In genomic region chr4:135274761-135275160, GRCm38 (mm10) we compare ENCODE assay signal across 20 mouse cellular contexts. TPM values are rescaled to one million over a fixed set of nuclear protein-coding genes. Genes with fewer than 3 reads are reported as not detected.
A peak's percentile ranks its signal among the peaks of the same experiment; 100 is the strongest.
DNase-seq lines count a peak whose midpoint lies in the region; ATAC-seq and TF ChIP-seq lines count a peak whose summit lies in the region.
"Had no signal": no experiment of that assay in that cellular context is flagged by ENCODE, and none has a peak within 500 bp of the region (broad histone marks: within the 10 kb centered on the region; RNA-seq: fewer than 3 reads in every experiment).

No protein-coding gene starts in this region.

- no peak for TF ChIP-seq CTCF in stomach, postnatal 0 days (IDR thresholded peaks at IDR 0.05; ENCODE audit: low read depth)

- H3K4me2 ChIP-seq in intestine, embryonic 16.5 days (ENCODE audit: low read depth, low read length), result no peak overlapping the region
- no peak overlapping the region for H3K4me2 ChIP-seq in kidney, embryonic 16.5 days (replicated peaks; ENCODE audit: low read depth, low read length)
- H3K4me2 ChIP-seq in liver, embryonic 13.5 days, result no peak overlapping the region
- H3K4me2 ChIP-seq in stomach, postnatal 0 days (replicated peaks; ENCODE audit: low read depth), result no peak overlapping the region
- H3K4me2 ChIP-seq: embryonic facial prominence, embryonic 12.5 days; forebrain, embryonic 15.5 days; heart, embryonic 11.5 days; hindbrain, embryonic 15.5 days; limb, embryonic 12.5 days; lung, embryonic 15.5 days; midbrain, embryonic 12.5 days; neural tube, embryonic 12.5 days had no signal

- DNase-seq in induced T-regulatory cell, adult 2 months (ENCODE audit: low read depth), result peak; percentile 11
- DNase-seq in liver, embryonic 13.5 days, result no peak
- no peak for DNase-seq in stomach, postnatal 0 days (ENCODE audit: low spot score)
- no peak for DNase-seq in thymus, postnatal 0 days (ENCODE audit: low spot score)
- no peak for DNase-seq in cerebellum, adult 9-10 months
- DNase-seq: cerebellum, adult 9-11 months; gastrocnemius, postnatal 25 days; heart, postnatal 10 days; right cerebral cortex, postnatal 4 days; thymus, postnatal 14 days had no signal

- H3K27me3 ChIP-seq in intestine, embryonic 16.5 days (replicated peaks; ENCODE audit: control insufficient read depth, insufficient read depth, low read length), result no peaks in the 10 kb centered on the region
- H3K27me3 ChIP-seq in kidney, embryonic 16.5 days (ENCODE audit: insufficient read depth, low read length), result no peaks in the 10 kb centered on the region
- H3K27me3 ChIP-seq in liver, embryonic 13.5 days, result no peaks in the 10 kb centered on the region
- no peaks in the 10 kb centered on the region for H3K27me3 ChIP-seq in stomach, postnatal 0 days (ENCODE audit: control insufficient read depth, insufficient read depth, low read length)
- H3K27me3 ChIP-seq: forebrain, embryonic 15.5 days; lung, embryonic 15.5 days had no signal

- H3K4me3 ChIP-seq in intestine, embryonic 16.5 days (ENCODE audit: low read length), result no peak overlapping the region
- no peak overlapping the region for H3K4me3 ChIP-seq in kidney, embryonic 16.5 days (ENCODE audit: low read length)
- H3K4me3 ChIP-seq in liver, embryonic 13.5 days (replicated peaks), result no peak overlapping the region
- H3K4me3 ChIP-seq in stomach, postnatal 0 days (ENCODE audit: low read depth, low read length), result no peak overlapping the region
- H3K4me3 ChIP-seq: embryonic facial prominence, embryonic 12.5 days; forebrain, embryonic 15.5 days; hindbrain, embryonic 15.5 days; limb, embryonic 12.5 days; lung, embryonic 15.5 days; midbrain, embryonic 12.5 days; neural tube, embryonic 12.5 days had no signal

- no peak for TF ChIP-seq EP300 in stomach, postnatal 0 days (optimal IDR thresholded peaks at IDR 0.05)

- H3K9ac ChIP-seq in intestine, embryonic 16.5 days (ENCODE audit: low read depth, low read length), result no peak overlapping the region
- no peak overlapping the region for H3K9ac ChIP-seq in kidney, embryonic 16.5 days (replicated peaks; ENCODE audit: low read length)
- 0 out of 2 replicates have a peak overlapping the region, but pooled peaks have one; percentile 9 for H3K9ac ChIP-seq in liver, embryonic 13.5 days
- H3K9ac ChIP-seq in stomach, postnatal 0 days (ENCODE audit: low read length), result no peak overlapping the region
- H3K9ac ChIP-seq: embryonic facial prominence, embryonic 12.5 days; forebrain, embryonic 15.5 days; hindbrain, embryonic 15.5 days; limb, embryonic 12.5 days; lung, embryonic 15.5 days; midbrain, embryonic 12.5 days; neural tube, embryonic 12.5 days had no signal

- peaks cover 29% of the 10 kb centered on the region for H3K4me1 ChIP-seq in intestine, embryonic 16.5 days (ENCODE audit: control insufficient read depth, insufficient read depth, low read length)
- peaks cover 30% of the 10 kb centered on the region for H3K4me1 ChIP-seq in kidney, embryonic 16.5 days (ENCODE audit: insufficient read depth, low read length)
- peaks cover 59% of the 10 kb centered on the region for H3K4me1 ChIP-seq in liver, embryonic 13.5 days (replicated peaks)
- 0 out of 2 replicates have a peak, but pooled peaks cover 2% of the 10 kb centered on the region for H3K4me1 ChIP-seq in stomach, postnatal 0 days (replicated peaks; ENCODE audit: control insufficient read depth, insufficient read depth)

- peak overlapping the region; percentile 82 for H3K27ac ChIP-seq in intestine, embryonic 16.5 days (ENCODE audit: low read length)
- peak overlapping the region; percentile 88 for H3K27ac ChIP-seq in kidney, embryonic 16.5 days (ENCODE audit: low read length)
- H3K27ac ChIP-seq in liver, embryonic 13.5 days, result peak overlapping the region; percentile 86
- H3K27ac ChIP-seq in stomach, postnatal 0 days (replicated peaks), result no peak overlapping the region
- H3K27ac ChIP-seq: embryonic facial prominence, embryonic 12.5 days; forebrain, embryonic 15.5 days; hindbrain, embryonic 15.5 days; limb, embryonic 12.5 days; lung, embryonic 15.5 days; midbrain, embryonic 12.5 days; neural tube, embryonic 12.5 days had no signal

- no peaks in the 10 kb centered on the region for H3K36me3 ChIP-seq in intestine, embryonic 16.5 days (ENCODE audit: control insufficient read depth, insufficient read depth, low read length)
- no peaks in the 10 kb centered on the region for H3K36me3 ChIP-seq in kidney, embryonic 16.5 days (ENCODE audit: insufficient read depth, low read length)
- peaks cover 10% of the 10 kb centered on the region; the same call in 1 of the 2 replicates for H3K36me3 ChIP-seq in liver, embryonic 13.5 days
- no peaks in the 10 kb centered on the region for H3K36me3 ChIP-seq in stomach, postnatal 0 days (ENCODE audit: control insufficient read depth, insufficient read depth, low read length)
- H3K36me3 ChIP-seq: embryonic facial prominence, embryonic 12.5 days; forebrain, embryonic 15.5 days; hindbrain, embryonic 15.5 days; lung, embryonic 15.5 days; midbrain, embryonic 12.5 days; neural tube, embryonic 12.5 days had no signal

- no peaks in the 10 kb centered on the region for H3K9me3 ChIP-seq in intestine, embryonic 16.5 days (ENCODE audit: control insufficient read depth, low read length)
- no peaks in the 10 kb centered on the region for H3K9me3 ChIP-seq in kidney, embryonic 16.5 days (ENCODE audit: low read length)
- no peaks in the 10 kb centered on the region for H3K9me3 ChIP-seq in liver, embryonic 13.5 days (replicated peaks)
- H3K9me3 ChIP-seq in stomach, postnatal 0 days (ENCODE audit: control insufficient read depth, low read length), result no peaks in the 10 kb centered on the region
- H3K9me3 ChIP-seq: embryonic facial prominence, embryonic 12.5 days; forebrain, embryonic 15.5 days; hindbrain, embryonic 15.5 days; limb, embryonic 12.5 days; lung, embryonic 15.5 days; midbrain, embryonic 12.5 days; neural tube, embryonic 12.5 days had no signal

- ATAC-seq in intestine, embryonic 16.5 days, result no peak
- no peak for ATAC-seq in kidney, embryonic 16.5 days (ENCODE audit: low FRiP score, low TSS enrichment)
- no peak for ATAC-seq in liver, embryonic 13.5 days (ENCODE audit: low read depth)
- no peak for ATAC-seq in stomach, postnatal 0 days (ENCODE audit: low FRiP score, low TSS enrichment)
- ATAC-seq: forebrain, embryonic 15.5 days had no signal

- 59% methylated on average over 7 of the region's 7 CpGs for WGBS in intestine, embryonic 16.5 days
- 60% methylated on average over 7 of the region's 7 CpGs for WGBS in kidney, embryonic 16.5 days
- 67% methylated on average over 7 of the region's 7 CpGs for WGBS in liver, embryonic 13.5 days (ENCODE audit: insufficient replicate concordance)
- WGBS in stomach, postnatal 0 days, result 65% methylated on average over 7 of the region's 7 CpGs

RNA-seq across cellular contexts. Expression of gene Clic4, which starts 2.1 kb away (rescaled TPM):
- 107 and 109 TPM in 2 replicates for polyA plus RNA-seq in intestine, embryonic 16.5 days (2015; fragmentation: Nextera tagmentation; extraction: Ambion mirVana)
- polyA plus RNA-seq in kidney, embryonic 16.5 days (2015; fragmentation: Nextera tagmentation; extraction: Ambion mirVana), result 209 and 228 TPM in 2 replicates
- polyA plus RNA-seq in liver, embryonic 13.5 days (2015; fragmentation: Nextera tagmentation; extraction: Ambion mirVana), result 109 and 131 TPM in 2 replicates
- polyA plus RNA-seq in stomach, postnatal 0 days (2015; fragmentation: Nextera tagmentation; extraction: Ambion mirVana), result 69.2 and 73.6 TPM in 2 replicates
- polyA plus RNA-seq in thymus, postnatal 0 days (2015; fragmentation: Nextera tagmentation; extraction: Ambion mirVana), result 71.1 and 72.5 TPM in 2 replicates
